Mouse (Mus musculus) limb, embryonic 14.5 days (tissue): ENCODE measurements at regions not wholly inside any gene's neighbourhood (a gene's known extent, or its start where the extent isn't known, plus 50 kb on each side); places are given as distances from the start of the nearest gene placed in this dataset.

ENCODE experiments used
- ATAC-seq: fragments of 200-750 bp; cut with Nextera tagmentation; 2 replicates; pipeline ENCODE4 v1.8.0; 2017; ENCODE audit warnings: low read depth, moderate number of reproducible peaks, moderate TSS enrichment; ENCODE audit not compliant: low FRiP score
- DNase-seq: peaks from one replicate; pipeline ENCODE4 v3.0.0-alpha.2; 2015; ENCODE audit warnings: low spot score
- H3K27ac ChIP-seq: fragments of 300-500 bp; sonication (generic); replicated peaks from 2 replicates; pipeline ENCODE4 v1.5.1; 2014; ENCODE audit warnings: low read depth, mild to moderate bottlenecking, low read length, moderate library complexity, mixed read lengths
- H3K27me3 ChIP-seq: fragments of 300-500 bp; sonication (generic); 2 replicates; pipeline ENCODE4 v1.6.1; 2014; ENCODE audit warnings: low read length, mixed read lengths; ENCODE audit not compliant: control insufficient read depth, insufficient read depth
- H3K36me3 ChIP-seq: fragments of 300-500 bp; sonication (generic); 2 replicates; pipeline ENCODE4 v1.6.1; 2014; ENCODE audit warnings: mild to moderate bottlenecking, low read length, moderate library complexity, mixed read lengths; ENCODE audit not compliant: control insufficient read depth, insufficient read depth
- H3K4me1 ChIP-seq: fragments of 300-500 bp; sonication (generic); 2 replicates; pipeline ENCODE4 v1.6.1; 2014; ENCODE audit warnings: antibody characterized with exemption, low read length, mixed read lengths; ENCODE audit not compliant: control insufficient read depth, insufficient read depth
- H3K4me2 ChIP-seq: fragments of 300-500 bp; sonication (generic); replicated peaks from 2 replicates; pipeline ENCODE4 v1.6.1; 2014; ENCODE audit warnings: low read depth, mild to moderate bottlenecking, low read length, moderate library complexity; ENCODE audit not compliant: severe bottlenecking
- H3K4me3 ChIP-seq: fragments of 300-500 bp; sonication (generic); replicated peaks from 2 replicates; pipeline ENCODE4 v1.5.1; 2014; ENCODE audit warnings: low read length
- H3K9ac ChIP-seq: fragments of 300-500 bp; sonication (generic); 2 replicates; pipeline ENCODE4 v1.6.1; 2014; ENCODE audit warnings: mild to moderate bottlenecking, low read depth, low read length, moderate library complexity; ENCODE audit not compliant: severe bottlenecking
- H3K9me3 ChIP-seq: fragments of 300-500 bp; sonication (generic); 2 replicates; pipeline ENCODE4 v1.6.1; 2016; ENCODE audit warnings: low read length; ENCODE audit not compliant: control insufficient read depth
- POLR2A ChIP-seq: fragments of 200-500 bp; IDR thresholded peaks from 2 replicates; pipeline ENCODE4 v1.8.0; 2012; ENCODE audit warnings: inconsistent platforms, mild to moderate bottlenecking, moderate library complexity, borderline replicate concordance; ENCODE audit not compliant: insufficient read depth, insufficient read length; ENCODE audit errors: extremely low read depth
- WGBS: fragments of 180-500 bp; shearing (Covaris S2); extraction: QIAGEN DNeasy Blood & Tissue Kit; methylation state at CpG from one replicate; pipeline ENCODE4 v1.1.7; 2014; 5-methylcytosine and 5-hydroxymethylcytosine counted together

DNA sequence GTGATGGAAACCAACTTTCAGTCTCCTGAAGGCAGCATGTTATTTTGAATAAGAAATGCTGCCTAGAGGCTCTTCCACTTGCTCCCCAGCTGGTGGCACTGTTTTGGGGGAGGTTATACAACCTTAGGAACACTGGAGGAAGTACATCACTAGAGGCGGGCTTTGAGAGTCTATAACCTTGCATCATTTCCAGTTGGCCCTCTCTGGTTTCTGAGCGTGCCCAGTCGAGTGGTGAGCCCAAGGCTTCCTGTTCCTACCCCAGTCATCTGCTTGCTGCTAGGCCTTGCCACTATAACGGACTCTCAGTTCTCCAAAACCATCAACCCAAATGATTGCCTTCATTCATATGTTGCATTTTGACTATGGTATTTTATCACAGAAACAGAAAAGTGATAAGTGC is 302.5 kb upstream of the Hs6st1 start:
- no peaks in the 10 kb centered on the region for H3K36me3 ChIP-seq
- no peak overlapping the region for H3K4me3 ChIP-seq
- H3K4me2 ChIP-seq = no peak overlapping the region
- H3K9me3 ChIP-seq = no peaks in the 10 kb centered on the region
- H3K27ac ChIP-seq = no peak overlapping the region
- ATAC-seq = no peak
- no peak for TF ChIP-seq POLR2A
- H3K9ac ChIP-seq = no peak overlapping the region
- no peak for DNase-seq
- H3K27me3 ChIP-seq = no peaks in the 10 kb centered on the region
- no peaks in the 10 kb centered on the region for H3K4me1 ChIP-seq
- WGBS = 90% methylated on average over 4 of the region's 4 CpGs

DNA sequence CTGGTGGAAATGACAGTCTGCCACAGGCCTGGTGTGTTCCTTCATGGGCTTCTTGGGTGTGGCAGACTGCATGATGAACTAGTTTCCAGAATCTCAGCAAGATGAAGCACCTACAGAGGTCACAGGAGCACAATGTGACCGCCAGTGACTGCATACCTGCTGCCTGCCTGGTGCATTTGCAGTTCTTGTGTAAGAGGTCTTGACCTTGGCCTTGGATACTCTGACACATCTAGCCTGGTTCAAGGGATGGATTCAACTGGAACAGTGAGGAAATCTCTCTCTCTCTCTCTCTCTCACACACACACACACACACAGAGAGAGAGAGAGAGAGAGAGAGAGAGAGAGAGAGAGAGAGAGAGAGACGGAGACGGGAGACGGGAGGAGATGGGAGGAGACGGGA is 301.9 kb upstream of the Hs6st1 start:
- Histone ChIP-seq H3K27ac (no peak overlapping the region), H3K36me3 (no peaks in the 10 kb centered on the region), H3K9ac (no peak overlapping the region), H3K4me2 (no peak overlapping the region), H3K27me3 (no peaks in the 10 kb centered on the region), H3K9me3 (no peaks in the 10 kb centered on the region), H3K4me3 (no peak overlapping the region), H3K4me1 (no peaks in the 10 kb centered on the region)
- DNase-seq = no peak
- WGBS = 87% methylated on average over 5 of the region's 5 CpGs
- ATAC-seq = no peak
- no peak for TF ChIP-seq POLR2A

- no peak overlapping the region for H3K9ac ChIP-seq
- 78% methylated on average over 6 of the region's 6 CpGs for WGBS
- DNase-seq (no peak), ATAC-seq (no peak)
- no peaks in the 10 kb centered on the region for H3K4me1 ChIP-seq
- H3K4me3 ChIP-seq = no peak overlapping the region
- H3K9me3 ChIP-seq = no peaks in the 10 kb centered on the region
- H3K4me2 ChIP-seq = no peak overlapping the region
- H3K27me3 ChIP-seq = no peaks in the 10 kb centered on the region
- H3K27ac ChIP-seq = no peak overlapping the region
- H3K36me3 ChIP-seq = no peaks in the 10 kb centered on the region
- TF ChIP-seq POLR2A = no peak
These were observed 295.6 kb upstream of the Hs6st1 start for GRCm38 (mm10) chr1:35772567-35772966.

DNA sequence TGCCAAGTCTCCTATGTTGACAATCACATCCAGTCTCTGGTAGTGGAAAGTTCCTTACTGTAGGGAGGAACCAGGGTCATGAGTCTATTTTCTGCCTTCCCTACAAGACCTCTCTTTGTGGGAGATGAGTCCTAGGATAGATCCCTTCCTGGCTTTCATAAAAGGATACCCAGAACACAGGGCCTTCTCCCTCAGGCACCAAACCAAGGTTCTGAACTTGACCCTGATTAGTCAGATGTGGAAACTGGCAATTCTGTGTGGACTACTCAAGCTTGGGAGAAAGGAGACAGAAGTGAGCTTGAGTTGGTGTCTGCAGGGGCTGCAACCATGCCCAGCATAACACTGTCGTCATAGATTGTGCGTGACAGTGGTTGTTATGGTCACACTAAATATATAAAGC is 293.6 kb upstream of the Hs6st1 start:
- no peak overlapping the region for H3K9ac ChIP-seq
- H3K4me2 ChIP-seq = no peak overlapping the region
- no peak overlapping the region for H3K4me3 ChIP-seq
- H3K27me3 ChIP-seq = no peaks in the 10 kb centered on the region
- DNase-seq (no peak), ATAC-seq (no peak)
- no peak for TF ChIP-seq POLR2A
- no peaks in the 10 kb centered on the region for H3K4me1 ChIP-seq
- H3K9me3 ChIP-seq = no peaks in the 10 kb centered on the region
- no peak overlapping the region for H3K27ac ChIP-seq
- no peaks in the 10 kb centered on the region for H3K36me3 ChIP-seq
- 81% methylated on average over 2 of the region's 2 CpGs for WGBS

DNA sequence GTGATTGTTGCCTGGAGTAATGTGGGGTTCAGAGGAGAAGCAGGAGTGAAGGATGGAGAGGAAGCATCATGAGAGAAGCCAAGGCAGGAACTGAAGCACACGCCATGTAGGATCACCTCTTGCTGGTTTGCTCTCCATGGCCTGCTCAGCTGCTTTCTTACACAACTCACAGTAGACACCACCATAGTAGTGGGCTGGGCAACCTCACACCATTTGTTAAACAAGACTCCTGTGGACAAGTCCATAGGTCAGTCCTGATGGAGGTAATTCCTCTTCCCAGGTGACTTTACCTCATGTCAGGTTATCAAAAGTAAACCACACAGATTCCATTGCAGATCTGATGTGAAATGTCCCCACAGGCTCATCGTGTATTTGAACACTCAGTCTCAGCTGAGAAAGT is 285.5 kb upstream of the Hs6st1 start:
- TF ChIP-seq POLR2A = no peak
- no peak overlapping the region for H3K9ac ChIP-seq
- no peaks in the 10 kb centered on the region for H3K4me1 ChIP-seq
- H3K4me3 ChIP-seq = no peak overlapping the region
- no peak for ATAC-seq
- no peaks in the 10 kb centered on the region for H3K9me3 ChIP-seq
- 82% methylated on average over 2 of the region's 2 CpGs for WGBS
- H3K36me3 ChIP-seq = no peaks in the 10 kb centered on the region
- no peak overlapping the region for H3K27ac ChIP-seq
- no peak for DNase-seq
- H3K4me2 ChIP-seq = no peak overlapping the region
- no peaks in the 10 kb centered on the region for H3K27me3 ChIP-seq

DNA sequence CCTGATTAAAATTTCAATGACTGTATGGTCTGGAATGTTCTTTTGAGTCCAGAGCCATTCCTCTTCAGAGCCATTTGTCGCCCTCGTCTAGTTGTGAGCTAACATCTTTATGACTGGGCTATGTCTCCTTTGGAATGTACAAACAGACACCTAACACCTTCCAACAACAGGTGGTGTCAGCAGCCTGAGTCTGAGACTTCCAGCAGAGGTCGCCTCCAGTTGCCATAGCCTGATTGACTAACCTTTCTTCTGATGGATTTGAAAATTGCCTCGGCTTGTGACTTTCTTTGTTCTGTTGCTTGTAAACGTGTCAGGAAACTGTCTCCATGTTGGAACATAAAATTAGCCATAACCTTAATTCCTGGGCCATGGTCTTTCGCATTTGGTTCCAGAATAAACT is 284.8 kb upstream of the Hs6st1 start:
- no peak for TF ChIP-seq POLR2A
- H3K4me2 ChIP-seq = no peak overlapping the region
- H3K4me3 ChIP-seq = no peak overlapping the region
- ATAC-seq (no peak), DNase-seq (no peak)
- H3K9me3 ChIP-seq = no peaks in the 10 kb centered on the region
- H3K4me1 ChIP-seq = no peaks in the 10 kb centered on the region
- H3K27ac ChIP-seq = no peak overlapping the region
- H3K9ac ChIP-seq = no peak overlapping the region
- WGBS = 60% methylated on average over 6 of the region's 6 CpGs
- H3K27me3 ChIP-seq = no peaks in the 10 kb centered on the region
- H3K36me3 ChIP-seq = no peaks in the 10 kb centered on the region
